Comparison of ENCODE assay signal across 12 mouse cellular contexts in the genomic region with DNA sequence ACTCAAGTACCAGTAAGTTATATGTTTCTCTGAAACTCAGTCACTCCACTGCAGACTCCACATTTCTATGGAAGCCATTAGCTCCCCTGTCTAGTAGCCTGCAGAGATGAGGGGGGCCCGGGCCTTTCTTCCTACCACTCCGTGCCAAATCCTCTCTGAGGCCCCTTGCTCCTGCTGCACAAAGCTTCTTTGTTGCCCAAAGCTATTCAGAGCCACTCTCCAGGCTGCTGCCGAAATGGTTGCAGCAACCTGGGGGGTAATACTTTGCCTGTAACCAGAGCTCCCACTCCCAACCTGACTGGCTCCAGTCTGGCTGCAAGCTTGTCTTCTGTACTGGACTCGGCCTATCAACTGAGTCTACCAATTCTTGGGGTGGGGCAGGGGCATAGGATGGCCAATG. TPM values are rescaled to one million over a fixed set of nuclear protein-coding genes. Genes with fewer than 3 reads are reported as not detected.
DNase-seq lines count a peak whose midpoint lies in the region; ATAC-seq and TF ChIP-seq lines count a peak whose summit lies in the region.
"Had no signal": no experiment of that assay in that cellular context is flagged by ENCODE, and none has a peak within 500 bp of the region (broad histone marks: within the 10 kb centered on the region; RNA-seq: fewer than 3 reads in every experiment).

No protein-coding gene starts in this region.

- no peaks in the 10 kb centered on the region for H3K36me3 ChIP-seq in forebrain, embryonic 10.5 days (replicated peaks)
- no peaks in the 10 kb centered on the region for H3K36me3 ChIP-seq in hindbrain, embryonic 14.5 days (replicated peaks; ENCODE audit: control insufficient read depth, insufficient read depth)
- no peaks in the 10 kb centered on the region for H3K36me3 ChIP-seq in midbrain, embryonic 16.5 days (ENCODE audit: control insufficient read depth, insufficient read depth, low read length)
- H3K36me3 ChIP-seq in liver, embryonic 11.5 days (ENCODE audit: control insufficient read depth, insufficient read depth, low read length): no peaks in the 10 kb centered on the region
- H3K36me3 ChIP-seq in kidney, adult 2 months (ENCODE audit: control insufficient read depth, insufficient read depth, low read length): no peaks in the 10 kb centered on the region
- H3K36me3 ChIP-seq: stomach, embryonic 15.5 days had no signal

- no peak for TF ChIP-seq POLR2A in lung, adult 2 months (IDR thresholded peaks at IDR 0.05; ENCODE audit: borderline replicate concordance, extremely low read depth, low read depth, low read length)
- no peak for TF ChIP-seq POLR2A in kidney, adult 2 months (IDR thresholded peaks at IDR 0.05; ENCODE audit: low read depth, low read length)

- H3K4me1 ChIP-seq in forebrain, embryonic 10.5 days: peaks cover 14% of the 10 kb centered on the region
- no peaks in the 10 kb centered on the region for H3K4me1 ChIP-seq in hindbrain, embryonic 14.5 days (replicated peaks; ENCODE audit: control insufficient read depth, insufficient read depth, low read length)
- no peaks in the 10 kb centered on the region for H3K4me1 ChIP-seq in midbrain, embryonic 16.5 days (ENCODE audit: control insufficient read depth, insufficient read depth, low read length)
- 0 out of 2 replicates have a peak, but pooled peaks cover 2% of the 10 kb centered on the region for H3K4me1 ChIP-seq in liver, embryonic 11.5 days (replicated peaks; ENCODE audit: control insufficient read depth, insufficient read depth, low read length)
- 0 out of 2 replicates have a peak, but pooled peaks cover 2% of the 10 kb centered on the region for H3K4me1 ChIP-seq in lung, adult 2 months (ENCODE audit: control insufficient read depth, insufficient read depth, low read length)
- H3K4me1 ChIP-seq in kidney, adult 2 months (ENCODE audit: control insufficient read depth, insufficient read depth, low read length): no peaks in the 10 kb centered on the region
- H3K4me1 ChIP-seq: stomach, embryonic 15.5 days had no signal

- peak; percentile 43 for DNase-seq in embryo, embryonic 11 days
- no peak for DNase-seq in embryo, embryonic 9.5 days (ENCODE audit: extremely low spot score)
- peak; percentile 43 for DNase-seq in forebrain, embryonic 10.5 days (ENCODE audit: extremely low spot score, low spot score)
- no peak for DNase-seq in hindbrain, embryonic 14.5 days (ENCODE audit: low spot score)
- no peak for DNase-seq in liver, embryonic 11.5 days (ENCODE audit: low spot score)
- DNase-seq in lung, adult 2 months: no peak
- DNase-seq in kidney, adult 2 months: no peak
- DNase-seq: kidney, postnatal 36 days; right cerebral cortex, postnatal 25 days had no signal

- no peak overlapping the region for H3K4me3 ChIP-seq in forebrain, embryonic 10.5 days
- H3K4me3 ChIP-seq in hindbrain, embryonic 14.5 days (replicated peaks; ENCODE audit: low read length): no peak overlapping the region
- no peak overlapping the region for H3K4me3 ChIP-seq in midbrain, embryonic 16.5 days (ENCODE audit: low read depth, low read length)
- H3K4me3 ChIP-seq in liver, embryonic 11.5 days (ENCODE audit: low read depth, low read length): no peak overlapping the region
- H3K4me3 ChIP-seq in lung, adult 2 months (replicated peaks; ENCODE audit: extremely low read depth, low read depth, low read length): no peak overlapping the region
- H3K4me3 ChIP-seq in kidney, adult 2 months (ENCODE audit: insufficient read depth, low read depth, low read length): no peak overlapping the region
- H3K4me3 ChIP-seq: stomach, embryonic 15.5 days had no signal

- no peak overlapping the region for H3K9ac ChIP-seq in hindbrain, embryonic 14.5 days
- H3K9ac ChIP-seq in midbrain, embryonic 16.5 days (ENCODE audit: low read depth, low read length): no peak overlapping the region
- H3K9ac ChIP-seq in liver, embryonic 11.5 days (ENCODE audit: low read depth, low read length): no peak overlapping the region
- H3K9ac ChIP-seq: stomach, embryonic 15.5 days had no signal

- no peaks in the 10 kb centered on the region for H3K9me3 ChIP-seq in forebrain, embryonic 10.5 days
- H3K9me3 ChIP-seq in hindbrain, embryonic 14.5 days (ENCODE audit: control insufficient read depth, low read length): no peaks in the 10 kb centered on the region
- no peaks in the 10 kb centered on the region for H3K9me3 ChIP-seq in midbrain, embryonic 16.5 days (replicated peaks; ENCODE audit: control insufficient read depth, low read length, poor library complexity, severe bottlenecking)
- no peaks in the 10 kb centered on the region for H3K9me3 ChIP-seq in liver, embryonic 11.5 days (ENCODE audit: control insufficient read depth, low read length)
- H3K9me3 ChIP-seq: stomach, embryonic 15.5 days had no signal

- peak; percentile 75; the same call in 1 of the 2 replicates for ATAC-seq in hindbrain, embryonic 14.5 days (ENCODE audit: low FRiP score)
- ATAC-seq in midbrain, embryonic 16.5 days: peak; percentile 56; the same call in 1 of the 2 replicates
- no peak for ATAC-seq in liver, embryonic 11.5 days (replicated peaks; ENCODE audit: low FRiP score)

- H3K27ac ChIP-seq in forebrain, embryonic 10.5 days: peak overlapping the region; percentile 44; the same call in 1 of the 2 replicates
- H3K27ac ChIP-seq in hindbrain, embryonic 14.5 days: no peak overlapping the region
- H3K27ac ChIP-seq in midbrain, embryonic 16.5 days (ENCODE audit: low read length): no peak overlapping the region
- no peak overlapping the region for H3K27ac ChIP-seq in liver, embryonic 11.5 days (ENCODE audit: low read depth, low read length)
- no peak overlapping the region for H3K27ac ChIP-seq in kidney, adult 2 months (ENCODE audit: insufficient read depth, low read depth, low read length)
- H3K27ac ChIP-seq: macrophage; stomach, embryonic 15.5 days had no signal

- peaks cover 100% of the 10 kb centered on the region for H3K27me3 ChIP-seq in forebrain, embryonic 10.5 days (ENCODE audit: poor library complexity, severe bottlenecking)
- peaks cover 32% of the 10 kb centered on the region for H3K27me3 ChIP-seq in hindbrain, embryonic 14.5 days (ENCODE audit: control insufficient read depth, insufficient read depth, low read length)
- H3K27me3 ChIP-seq in midbrain, embryonic 16.5 days (ENCODE audit: control insufficient read depth, insufficient read depth, low read depth, low read length): peaks cover 12% of the 10 kb centered on the region
- peaks cover 20% of the 10 kb centered on the region for H3K27me3 ChIP-seq in liver, embryonic 11.5 days (replicated peaks; ENCODE audit: control insufficient read depth, insufficient read depth, low read length)
- no peaks in the 10 kb centered on the region for H3K27me3 ChIP-seq in kidney, adult 2 months (replicated peaks; ENCODE audit: control insufficient read depth, insufficient read depth, low read length)

- H3K4me2 ChIP-seq in hindbrain, embryonic 14.5 days (replicated peaks): no peak overlapping the region
- no peak overlapping the region for H3K4me2 ChIP-seq in midbrain, embryonic 16.5 days (ENCODE audit: low read length)
- H3K4me2 ChIP-seq in liver, embryonic 11.5 days: no peak overlapping the region
- H3K4me2 ChIP-seq: stomach, embryonic 15.5 days had no signal

- TF ChIP-seq CTCF in lung, adult 2 months (IDR thresholded peaks at IDR 0.05; ENCODE audit: insufficient read depth, low read length): no peak
- no peak for TF ChIP-seq CTCF in kidney, adult 2 months (conservative IDR thresholded peaks at IDR 0.05; ENCODE audit: insufficient read depth, insufficient read length, low read depth, low read length)

- WGBS in forebrain, embryonic 10.5 days: 32% methylated on average over 4 of the region's 4 CpGs
- WGBS in hindbrain, embryonic 14.5 days: 21% methylated on average over 4 of the region's 4 CpGs
- 31% methylated on average over 4 of the region's 4 CpGs for WGBS in midbrain, embryonic 16.5 days
- 63% methylated on average over 4 of the region's 4 CpGs for WGBS in liver, embryonic 11.5 days
- 68% methylated on average over 4 of the region's 4 CpGs for WGBS in lung, adult 2 months
- WGBS in kidney, adult 2 months: 67% methylated on average over 4 of the region's 4 CpGs

RNA-seq across cellular contexts. Expression of gene Stard8, which starts 17.2 kb away (rescaled TPM):
- 10.9 and 11.4 TPM in 2 replicates for polyA plus RNA-seq in forebrain, embryonic 10.5 days (2016; fragmentation: Nextera tagmentation; extraction: Ambion mirVana)
- 3.8 and 5.5 TPM in 2 replicates for polyA plus RNA-seq in hindbrain, embryonic 14.5 days (2014; fragmentation: Nextera tagmentation; extraction: Ambion mirVana)
- polyA plus RNA-seq in midbrain, embryonic 16.5 days (2015; fragmentation: Nextera tagmentation; extraction: Ambion mirVana): 3.8 and 5.1 TPM in 2 replicates
- polyA plus RNA-seq in liver, embryonic 11.5 days (2014; fragmentation: Nextera tagmentation; extraction: Ambion mirVana): 7.2 and 7.4 TPM in 2 replicates
- 87.0 and 89.6 TPM in 2 replicates for polyA plus RNA-seq in lung, adult 2 months (2012; rRNA removed)
- polyA plus RNA-seq in kidney, adult 2 months (2012; rRNA removed): 62.0 and 82.9 TPM in 2 replicates

Comparison
In these comparisons a context has a peak if more than half of its experiments do, and no peak if none do; other contexts are left out.
1. DNase-seq: peak in embryo, embryonic 11 days (single experiment) and forebrain, embryonic 10.5 days (single experiment); none in embryo, embryonic 9.5 days (single experiment), hindbrain, embryonic 14.5 days (single experiment), liver, embryonic 11.5 days (single experiment), lung, adult 2 months (single experiment) and kidney, adult 2 months (single experiment).